Mouse (Mus musculus) stomach, embryonic 15.5 days (tissue): ENCODE data around the gene Foxp1. TPM values are rescaled to one million over a fixed set of nuclear protein-coding genes. Genes with fewer than 3 reads are reported as not detected.

Experiments
- ATAC-seq: fragments of 200-750 bp; cut with Nextera tagmentation; 2 replicates; pipeline ENCODE4 v1.8.0; 2017; ENCODE audit warnings: low read depth, moderate number of reproducible peaks, moderate TSS enrichment; ENCODE audit not compliant: insufficient read depth, low FRiP score
- H3K27ac ChIP-seq: fragments of 300-500 bp; sonication (generic); 2 replicates; pipeline ENCODE4 v1.5.1; 2015; ENCODE audit warnings: mild to moderate bottlenecking, inconsistent platforms
- H3K27me3 ChIP-seq: fragments of 300-500 bp; sonication (generic); replicated peaks from 2 replicates; pipeline ENCODE4 v1.6.1; 2015; ENCODE audit warnings: inconsistent platforms
- H3K36me3 ChIP-seq: fragments of 300-500 bp; sonication (generic); 2 replicates; pipeline ENCODE4 v1.6.1; 2015; ENCODE audit warnings: inconsistent platforms
- H3K4me1 ChIP-seq: fragments of 300-500 bp; sonication (generic); 2 replicates; pipeline ENCODE4 v1.6.1; 2015; ENCODE audit warnings: inconsistent platforms
- H3K4me2 ChIP-seq: fragments of 300-500 bp; sonication (generic); 2 replicates; pipeline ENCODE4 v1.6.1; 2015; ENCODE audit warnings: mild to moderate bottlenecking, inconsistent platforms
- H3K4me3 ChIP-seq: fragments of 300-500 bp; sonication (generic); replicated peaks from 2 replicates; pipeline ENCODE4 v1.5.1; 2015; ENCODE audit warnings: inconsistent platforms
- H3K9ac ChIP-seq: fragments of 300-500 bp; sonication (generic); 2 replicates; pipeline ENCODE4 v1.6.1; 2015; ENCODE audit warnings: inconsistent platforms
- H3K9me3 ChIP-seq: fragments of 300-500 bp; sonication (generic); 2 replicates; pipeline ENCODE4 v1.6.1; 2016; ENCODE audit warnings: inconsistent platforms
- WGBS: fragments of 180-500 bp; shearing (Covaris S2); methylation state at CpG from one replicate; pipeline ENCODE4 v1.1.7; 2015; 5-methylcytosine and 5-hydroxymethylcytosine counted together
- polyA plus RNA-seq: library from polyadenylated mRNA; unstranded; fragments of >200 nt; fragmentation: Nextera tagmentation; extraction: Ambion mirVana; gene quantifications from 2 replicates; pipeline ENCODE4 v1.2.1, GENCODE M21; 2015

The Foxp1 gene
- polyA plus RNA-seq, 1 experiment from 2014 or later, result 105 TPM

GRCm38 (mm10) chr6:99282866-99283657, 239.5 kb downstream of the Foxp1 start:
- no peaks in the 10 kb centered on the region for H3K27me3 ChIP-seq
- no peaks in the 10 kb centered on the region for H3K36me3 ChIP-seq
- no peak overlapping the region for H3K27ac ChIP-seq
- no peaks in the 10 kb centered on the region for H3K9me3 ChIP-seq
- H3K4me3 ChIP-seq, result no peak overlapping the region
- peaks cover 3% of the 10 kb centered on the region; the same call in 1 of the 2 replicates for H3K4me1 ChIP-seq
- 75% methylated on average over 15 of the region's 15 CpGs for WGBS
- no peak overlapping the region for H3K4me2 ChIP-seq
- no peak overlapping the region for H3K9ac ChIP-seq
- no peak for ATAC-seq

DNA sequence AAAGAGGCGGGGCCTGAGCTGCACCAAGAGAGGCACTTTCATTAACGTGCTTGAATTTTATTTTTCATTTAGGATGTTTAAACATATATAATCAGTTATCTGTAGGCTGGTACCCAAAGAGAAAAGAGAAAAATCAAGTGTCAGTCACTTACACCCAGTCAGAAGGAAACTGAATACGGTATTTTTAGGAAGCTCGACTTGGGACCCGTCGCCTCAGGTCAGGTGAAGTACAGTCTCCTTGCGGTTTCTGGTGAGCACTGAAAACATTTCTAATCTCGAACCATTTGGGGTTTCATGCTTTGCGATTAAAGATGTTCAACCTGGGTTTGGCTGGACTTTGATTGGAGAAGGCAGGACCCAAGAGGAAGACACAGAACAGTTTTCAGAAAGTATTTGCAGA, 241.1 kb downstream of the Foxp1 start:
- Histone ChIP-seq H3K4me2 (no peak overlapping the region), H3K36me3 (no peaks in the 10 kb centered on the region), H3K27ac (no peak overlapping the region), H3K9me3 (no peaks in the 10 kb centered on the region), H3K27me3 (no peaks in the 10 kb centered on the region), H3K4me3 (no peak overlapping the region), H3K4me1 (peaks cover 7% of the 10 kb centered on the region), H3K9ac (no peak overlapping the region)
- WGBS, result 88% methylated on average over 9 of the region's 9 CpGs
- ATAC-seq, result no peak

GRCm38 (mm10) chr6:99280619-99281018, 241.9 kb downstream of the Foxp1 start:
- H3K9me3 ChIP-seq, result no peaks in the 10 kb centered on the region
- ATAC-seq, result no peak
- WGBS, result 65% methylated on average over 5 of the region's 5 CpGs
- peaks cover 10% of the 10 kb centered on the region for H3K4me1 ChIP-seq
- H3K4me3 ChIP-seq, result no peak overlapping the region
- no peak overlapping the region for H3K4me2 ChIP-seq
- H3K36me3 ChIP-seq, result no peaks in the 10 kb centered on the region
- H3K27ac ChIP-seq, result no peak overlapping the region
- H3K27me3 ChIP-seq, result no peaks in the 10 kb centered on the region
- no peak overlapping the region for H3K9ac ChIP-seq

DNA sequence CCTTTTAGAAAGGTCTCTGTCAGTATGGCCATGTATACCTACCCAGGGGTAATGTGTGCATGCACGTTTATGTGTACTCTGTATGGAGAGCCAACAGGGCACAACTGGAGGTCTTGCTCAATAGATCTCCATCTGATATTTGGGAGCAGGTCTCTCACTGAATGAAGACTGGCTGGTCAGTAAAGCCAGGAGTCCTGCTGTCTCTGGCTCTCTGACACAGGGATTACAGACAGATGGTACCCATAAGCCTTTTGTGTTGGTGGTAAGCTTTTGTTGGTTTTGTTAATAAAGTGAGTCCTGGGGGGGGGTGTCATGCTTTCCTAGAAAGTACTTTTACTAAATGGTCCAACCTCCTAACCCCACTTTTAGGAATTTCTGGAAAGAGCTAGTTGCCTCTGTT, 245.3 kb downstream of the Foxp1 start:
- no peaks in the 10 kb centered on the region for H3K9me3 ChIP-seq
- no peak overlapping the region for H3K4me3 ChIP-seq
- peaks cover 9% of the 10 kb centered on the region; the same call in 1 of the 2 replicates for H3K4me1 ChIP-seq
- H3K27me3 ChIP-seq, result no peaks in the 10 kb centered on the region
- no peaks in the 10 kb centered on the region for H3K36me3 ChIP-seq
- H3K4me2 ChIP-seq, result no peak overlapping the region
- no peak overlapping the region for H3K27ac ChIP-seq
- 78% methylated on average over 1 of the region's 1 CpGs for WGBS
- H3K9ac ChIP-seq, result no peak overlapping the region
- ATAC-seq, result no peak

GRCm38 (mm10) chr6:99276297-99276653, 246.2 kb downstream of the Foxp1 start:
- Histone ChIP-seq H3K9ac (no peak overlapping the region), H3K4me3 (no peak overlapping the region), H3K27ac (peak overlapping the region; percentile 52), H3K4me1 (peaks cover 12% of the 10 kb centered on the region; the same call in 1 of the 2 replicates), H3K4me2 (no peak overlapping the region; the same call in 1 of the 2 replicates), H3K36me3 (no peaks in the 10 kb centered on the region), H3K9me3 (no peaks in the 10 kb centered on the region), H3K27me3 (no peaks in the 10 kb centered on the region)
- no peak for ATAC-seq
- WGBS, result 40% methylated on average over 7 of the region's 7 CpGs

DNA sequence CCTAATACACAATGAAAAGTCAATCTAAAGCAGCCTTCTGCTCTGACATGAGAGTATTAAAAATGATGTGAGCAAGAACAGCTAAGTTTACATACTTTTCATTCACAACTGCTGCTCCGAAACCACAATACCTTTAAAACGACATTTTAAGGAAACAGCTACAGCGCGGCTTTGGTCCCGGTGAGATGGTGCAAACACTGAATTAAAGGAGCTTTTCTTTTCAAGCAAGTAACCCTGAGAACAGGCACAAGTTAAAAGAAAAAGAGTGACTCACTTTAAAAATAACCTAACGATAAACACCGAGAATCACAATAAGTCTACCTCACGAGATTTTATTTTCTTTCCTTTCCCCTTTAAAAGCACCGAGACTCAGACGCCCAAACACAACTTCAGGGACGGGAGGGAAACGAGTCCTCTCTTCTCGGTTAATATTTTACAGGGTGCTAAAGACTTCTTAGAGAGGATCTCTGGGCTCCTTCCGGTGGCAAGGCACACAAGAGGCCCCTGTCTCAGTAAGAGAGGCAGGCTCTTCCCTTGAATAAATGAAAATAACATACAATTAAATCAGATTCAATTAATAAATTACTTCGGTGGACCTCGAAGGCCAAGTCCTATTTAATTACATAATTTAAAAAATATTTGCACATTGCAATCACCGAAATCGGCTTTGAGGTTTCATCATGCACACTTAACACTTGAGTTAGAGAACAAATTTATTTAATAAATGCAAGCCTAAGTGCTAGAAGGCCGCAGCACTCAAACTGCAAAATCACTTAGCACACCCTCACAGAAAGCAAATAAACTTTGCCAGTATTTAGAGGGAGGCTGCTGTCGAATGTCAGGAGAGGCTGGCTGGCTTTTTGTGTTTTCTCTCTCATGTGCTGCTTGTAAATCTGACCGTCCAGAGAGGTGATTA, 246.9 kb downstream of the Foxp1 start:
- peak overlapping the region; percentile 52 for H3K27ac ChIP-seq
- no peak for ATAC-seq
- H3K9me3 ChIP-seq, result no peaks in the 10 kb centered on the region
- peaks cover 12% of the 10 kb centered on the region; the same call in 1 of the 2 replicates for H3K4me1 ChIP-seq
- 22% methylated on average over 21 of the region's 21 CpGs for WGBS
- H3K4me3 ChIP-seq, result no peak overlapping the region; the same call in 1 of the 2 replicates
- H3K27me3 ChIP-seq, result no peaks in the 10 kb centered on the region
- H3K36me3 ChIP-seq, result no peaks in the 10 kb centered on the region
- H3K9ac ChIP-seq, result no peak overlapping the region
- H3K4me2 ChIP-seq, result peak overlapping the region; percentile 28; the same call in 1 of the 2 replicates

DNA sequence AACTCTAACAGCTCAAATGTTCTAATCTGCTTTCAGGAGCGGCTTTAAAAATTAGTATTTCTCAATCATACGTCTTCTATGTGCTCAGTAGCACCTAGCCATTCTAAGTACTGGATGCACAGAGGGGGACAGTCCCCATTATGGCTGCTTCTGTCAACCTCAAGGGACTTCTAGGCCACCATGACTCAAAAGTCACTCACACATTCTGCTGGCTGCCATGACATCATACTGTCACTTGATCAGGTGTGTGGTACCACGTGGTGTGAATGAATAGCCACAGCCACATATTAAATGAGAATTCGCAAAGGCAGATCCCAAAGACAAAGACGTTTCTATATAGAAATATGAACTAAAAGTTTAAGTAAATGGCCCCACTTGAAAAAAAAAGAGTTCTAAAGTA, 247.9 kb downstream of the Foxp1 start:
- H3K4me3 ChIP-seq, result no peak overlapping the region
- no peak overlapping the region for H3K9ac ChIP-seq
- WGBS, result 81% methylated on average over 5 of the region's 5 CpGs
- H3K27me3 ChIP-seq, result no peaks in the 10 kb centered on the region
- H3K4me2 ChIP-seq, result no peak overlapping the region
- peaks cover 12% of the 10 kb centered on the region; the same call in 1 of the 2 replicates for H3K4me1 ChIP-seq
- H3K9me3 ChIP-seq, result no peaks in the 10 kb centered on the region
- no peak for ATAC-seq
- no peak overlapping the region; the same call in 1 of the 2 replicates for H3K27ac ChIP-seq
- H3K36me3 ChIP-seq, result no peaks in the 10 kb centered on the region

DNA sequence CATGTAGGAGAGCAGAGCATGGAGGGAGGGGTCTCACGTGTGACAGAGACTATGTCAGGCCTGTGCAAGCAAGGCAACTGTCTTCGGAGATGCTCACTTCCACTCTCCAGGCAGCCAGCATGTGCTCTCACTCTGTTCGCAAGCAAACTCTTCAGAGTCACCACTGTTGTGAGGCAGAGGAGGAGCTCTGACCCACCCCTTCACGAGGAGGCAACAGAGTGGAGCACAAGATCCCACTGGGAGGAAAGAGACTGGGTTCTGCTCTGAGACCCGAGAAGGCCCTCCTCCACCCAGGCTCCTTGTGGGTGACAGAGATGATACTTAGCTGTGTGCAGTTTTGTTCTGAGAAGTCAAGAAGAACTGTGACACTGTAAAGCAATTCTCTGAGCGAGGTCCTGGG, 248.3 kb downstream of the Foxp1 start:
- H3K36me3 ChIP-seq, result no peaks in the 10 kb centered on the region
- no peak overlapping the region for H3K27ac ChIP-seq
- peaks cover 12% of the 10 kb centered on the region; the same call in 1 of the 2 replicates for H3K4me1 ChIP-seq
- no peak overlapping the region for H3K4me2 ChIP-seq
- no peaks in the 10 kb centered on the region for H3K9me3 ChIP-seq
- H3K27me3 ChIP-seq, result no peaks in the 10 kb centered on the region
- ATAC-seq, result 0 out of 2 replicates have a peak, but pooled peaks have one; percentile 21
- WGBS, result 65% methylated on average over 6 of the region's 6 CpGs
- H3K4me3 ChIP-seq, result no peak overlapping the region
- H3K9ac ChIP-seq, result no peak overlapping the region

GRCm38 (mm10) chr6:99273177-99273576, 249.3 kb downstream of the Foxp1 start:
- ATAC-seq, result no peak
- H3K27me3 ChIP-seq, result no peaks in the 10 kb centered on the region
- 0 out of 2 replicates have a peak overlapping the region, but pooled peaks have one; percentile 31 for H3K27ac ChIP-seq
- no peaks in the 10 kb centered on the region for H3K9me3 ChIP-seq
- 47% methylated on average over 5 of the region's 5 CpGs for WGBS
- no peaks in the 10 kb centered on the region for H3K36me3 ChIP-seq
- H3K4me3 ChIP-seq, result no peak overlapping the region
- H3K4me1 ChIP-seq, result peaks cover 12% of the 10 kb centered on the region; the same call in 1 of the 2 replicates
- no peak overlapping the region for H3K9ac ChIP-seq
- no peak overlapping the region for H3K4me2 ChIP-seq

GRCm38 (mm10) chr6:99272174-99272573, 250.3 kb downstream of the Foxp1 start:
- no peaks in the 10 kb centered on the region for H3K9me3 ChIP-seq
- WGBS, result 62% methylated on average over 3 of the region's 3 CpGs

GRCm38 (mm10) chr6:99271741-99272140, 250.8 kb downstream of the Foxp1 start:
- Histone ChIP-seq H3K4me1 (peaks cover 12% of the 10 kb centered on the region; the same call in 1 of the 2 replicates), H3K9ac (no peak overlapping the region)
- WGBS, result 75% methylated on average over 7 of the region's 7 CpGs

More at GRCm38 (mm10) chr6:99272174-99272573, 250.3 kb downstream of the Foxp1 start:
- Histone ChIP-seq H3K27me3 (no peaks in the 10 kb centered on the region), H3K27ac (no peak overlapping the region), H3K4me1 (peaks cover 12% of the 10 kb centered on the region; the same call in 1 of the 2 replicates), H3K4me2 (no peak overlapping the region), H3K36me3 (no peaks in the 10 kb centered on the region), H3K4me3 (no peak overlapping the region), H3K9ac (no peak overlapping the region)
- ATAC-seq, result no peak

More at GRCm38 (mm10) chr6:99271741-99272140, 250.8 kb downstream of the Foxp1 start:
- no peak for ATAC-seq
- Histone ChIP-seq H3K27ac (no peak overlapping the region), H3K27me3 (no peaks in the 10 kb centered on the region), H3K9me3 (no peaks in the 10 kb centered on the region), H3K4me3 (no peak overlapping the region), H3K36me3 (no peaks in the 10 kb centered on the region), H3K4me2 (no peak overlapping the region)
